Mouse (Mus musculus) heart, adult 2 months (tissue): ENCODE results near the gene Gm3327. TPM values are rescaled to one million over a fixed set of nuclear protein-coding genes. Genes with fewer than 3 reads are reported as not detected.
A peak's percentile ranks its signal among the peaks of the same experiment; 100 is the strongest.
"Not testable (repeated sequence)": the region's sequence is repeated elsewhere in the genome, so short reads cannot be mapped to it uniquely, and the experiment has no call there.

ENCODE experiments used
- DNase-seq, 2 experiments: peaks; one replicate each; pipeline ENCODE4 v3.0.0; 2021
- H3K27ac ChIP-seq: fragments of 200-600 bp; 2 replicates; pipeline ENCODE4 v1.8.1; 2022
- H3K27me3 ChIP-seq: fragments of 200-500 bp; 2 replicates; pipeline ENCODE4 v1.6.1; 2012; ENCODE audit warnings: mild to moderate bottlenecking, low read length, inconsistent platforms, mixed read lengths; ENCODE audit not compliant: control insufficient read depth, insufficient read depth
- H3K36me3 ChIP-seq: fragments of 200-500 bp; 2 replicates; pipeline ENCODE4 v1.6.1; 2012; ENCODE audit warnings: low read length, inconsistent platforms; ENCODE audit not compliant: control insufficient read depth, insufficient read depth
- H3K4me1 ChIP-seq: fragments of 200-500 bp; 2 replicates; pipeline ENCODE4 v1.6.1; 2011; ENCODE audit warnings: low read length; ENCODE audit not compliant: control insufficient read depth, insufficient read depth
- H3K4me3 ChIP-seq: fragments of 200-600 bp; 2 replicates; pipeline ENCODE4 v1.8.1; 2022
- H3K79me2 ChIP-seq: fragments of 200-500 bp; replicated peaks from 2 replicates; pipeline ENCODE4 v1.6.1; 2012; ENCODE audit warnings: mild to moderate bottlenecking, inconsistent platforms, low read length, moderate library complexity, mixed read lengths; ENCODE audit not compliant: control insufficient read depth, insufficient read depth
- H3K9ac ChIP-seq: fragments of 200-500 bp; 2 replicates; pipeline ENCODE4 v1.6.1; 2012; ENCODE audit warnings: low read depth, mild to moderate bottlenecking, control low read depth, inconsistent platforms, low read length, mixed read lengths
- WGBS: fragments of 180-500 bp; shearing (Covaris S2); methylation state at CpG from one replicate; pipeline ENCODE4 v1.1.7; 2018; 5-methylcytosine and 5-hydroxymethylcytosine counted together
- intact Hi-C: fragments of 180-260 bp; cut with DNase I; formaldehyde crosslinking; loops from one replicate; pipeline ENCODE4 v1.15.1; 2025
- long read RNA-seq: library from polyadenylated mRNA; stranded (forward); transcript quantifications from one replicate; pipeline ENCODE4 v2.0.0, GENCODE M21; 2021
- polyA plus RNA-seq: library from polyadenylated mRNA; depleted of rRNA; stranded (reverse); fragments of >200 nt; gene quantifications from 2 replicates; pipeline ENCODE4 v1.2.3, GENCODE M21; 2012; rRNA removed
- total RNA-seq, 2 experiments: library from RNA; stranded (reverse); gene quantifications; 2 replicates each; pipeline ENCODE4 v1.2.3; 2021

Gm3327 gene
- total RNA-seq: not detected
- polyA plus RNA-seq: not detected in 2 replicates
- long read RNA-seq: 0 reads

GRCm38 (mm10) chr14:44123551-44123950, at the start of gene Gm3327:
Gene Gm3327, plus strand, starts transcription at chr14:44123851.
- DNase-seq, H3K79me2 ChIP-seq, intact Hi-C loops, H3K27me3 ChIP-seq, H3K36me3 ChIP-seq, H3K27ac ChIP-seq, H3K9ac ChIP-seq, H3K4me3 ChIP-seq, H3K4me1 ChIP-seq: not testable (repeated sequence)
- 78% methylated on average over 3 of the region's 4 CpGs for WGBS

GRCm38 (mm10) chr14:44077785-44078341, 45.8 kb upstream of the Gm3327 start:
- H3K4me1 ChIP-seq, DNase-seq, H3K27ac ChIP-seq, H3K4me3 ChIP-seq, H3K36me3 ChIP-seq, H3K27me3 ChIP-seq, H3K9ac ChIP-seq, intact Hi-C loops, H3K79me2 ChIP-seq: not testable (repeated sequence)
- 56% methylated on average over 5 of the region's 5 CpGs for WGBS

GRCm38 (mm10) chr14:44086588-44086987, 37.1 kb upstream of the Gm3327 start:
- H3K27ac ChIP-seq, DNase-seq, H3K27me3 ChIP-seq, H3K4me3 ChIP-seq, intact Hi-C loops, H3K4me1 ChIP-seq, H3K9ac ChIP-seq, H3K79me2 ChIP-seq, H3K36me3 ChIP-seq: not testable (repeated sequence)
- 88% methylated on average over 1 of the region's 1 CpGs for WGBS

- 29% methylated on average over 2 of the region's 2 CpGs for WGBS
- H3K36me3 ChIP-seq, H3K4me1 ChIP-seq, H3K9ac ChIP-seq, DNase-seq, intact Hi-C loops, H3K79me2 ChIP-seq, H3K27ac ChIP-seq, H3K27me3 ChIP-seq, H3K4me3 ChIP-seq: not testable (repeated sequence)
These were observed 36.1 kb upstream of the Gm3327 start for GRCm38 (mm10) chr14:44087535-44087934.

- intact Hi-C loops, H3K27me3 ChIP-seq, H3K4me1 ChIP-seq, H3K4me3 ChIP-seq, H3K79me2 ChIP-seq, H3K36me3 ChIP-seq, H3K27ac ChIP-seq, H3K9ac ChIP-seq: not testable (repeated sequence)
- 19% methylated on average over 1 of the region's 1 CpGs for WGBS
- peak in 1 of 2 experiments; percentile 6 for DNase-seq
These were observed 32.1 kb upstream of the Gm3327 start for GRCm38 (mm10) chr14:44091524-44091923.

GRCm38 (mm10) chr14:44094445-44094844, 29.2 kb upstream of the Gm3327 start:
- H3K36me3 ChIP-seq, intact Hi-C loops, H3K4me1 ChIP-seq, H3K4me3 ChIP-seq, H3K27ac ChIP-seq, H3K79me2 ChIP-seq, H3K9ac ChIP-seq, DNase-seq, H3K27me3 ChIP-seq: not testable (repeated sequence)
- 31% methylated on average over 5 of the region's 5 CpGs for WGBS

GRCm38 (mm10) chr14:44100030-44100429, 23.6 kb upstream of the Gm3327 start:
- H3K36me3 ChIP-seq, H3K4me1 ChIP-seq, H3K79me2 ChIP-seq, H3K27me3 ChIP-seq, DNase-seq, intact Hi-C loops, H3K27ac ChIP-seq, H3K4me3 ChIP-seq, H3K9ac ChIP-seq: not testable (repeated sequence)
- no CpG with 5 or more reads among the region's 1 CpGs for WGBS

GRCm38 (mm10) chr14:44102354-44102753, 21.3 kb upstream of the Gm3327 start, which contains the start of gene Ear2:
Gene Ear2, plus strand, starts transcription at chr14:44102654.
- H3K4me1 ChIP-seq, H3K27ac ChIP-seq, H3K79me2 ChIP-seq, DNase-seq, H3K27me3 ChIP-seq, H3K9ac ChIP-seq, H3K36me3 ChIP-seq, H3K4me3 ChIP-seq, intact Hi-C loops: not testable (repeated sequence)
- 67% methylated on average over 2 of the region's 2 CpGs for WGBS
